Mouse (Mus musculus) cerebellum, postnatal 25 days (tissue): ENCODE measurements around the gene Gm7876.
"Not testable (repeated sequence)": the region's sequence is repeated elsewhere in the genome, so short reads cannot be mapped to it uniquely, and the experiment has no call there.

ENCODE experiments used
- DNase-seq, 2 experiments: peaks; one replicate each; pipeline ENCODE4 v3.0.0; 2021; ENCODE audit warnings: mixed read lengths in 2 of 2

The Gm7876 gene

DNA sequence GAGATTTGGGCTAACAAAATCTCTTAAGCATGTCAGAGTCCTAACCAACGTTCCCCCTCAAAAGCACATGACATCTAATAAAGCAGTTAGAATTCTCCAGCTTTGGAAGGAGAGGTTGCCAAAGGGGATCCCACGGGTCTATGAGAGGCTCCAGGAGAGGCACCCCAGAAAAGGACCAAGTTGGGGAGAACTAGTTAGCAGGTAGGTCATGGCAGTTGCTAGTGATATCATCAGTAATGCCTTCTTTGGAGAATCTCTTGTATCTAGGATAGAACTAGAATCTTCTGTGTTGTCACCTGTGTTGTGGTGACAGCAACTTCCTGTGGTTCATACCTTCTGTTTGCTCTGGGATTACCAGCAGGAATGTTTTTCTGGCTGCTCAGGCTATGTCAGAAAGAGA lies at the start of gene Gm7876:
TSS of gene Gm7876 (plus strand) at position 301 of the 400 bp plus-strand sequence.
- DNase-seq = not testable (repeated sequence)

DNA sequence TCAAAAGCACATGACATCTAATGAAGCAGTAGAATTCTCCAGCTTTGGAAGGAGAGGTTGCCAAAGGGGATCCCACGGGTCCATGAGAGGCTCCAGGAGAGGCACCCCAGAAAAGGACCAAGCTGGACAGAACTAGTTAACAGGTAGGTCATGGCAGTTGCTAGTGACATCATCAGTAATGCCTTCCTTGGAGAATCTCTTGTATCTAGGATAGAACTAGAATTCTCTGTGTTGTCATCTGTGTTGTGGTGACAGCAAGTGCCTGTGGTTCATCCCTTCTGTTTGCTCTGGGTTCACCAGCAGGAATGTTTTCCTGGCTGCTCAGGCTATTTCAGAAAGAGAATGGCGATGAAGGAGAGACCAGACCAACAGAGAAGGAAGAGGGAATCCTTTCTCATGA lies 45.1 kb upstream of the Gm7876 start, which contains the start of gene Gm3239:
TSS of gene Gm3239 (plus strand) at position 301 of the 400 bp plus-strand sequence.
- not testable (repeated sequence) for DNase-seq

DNA sequence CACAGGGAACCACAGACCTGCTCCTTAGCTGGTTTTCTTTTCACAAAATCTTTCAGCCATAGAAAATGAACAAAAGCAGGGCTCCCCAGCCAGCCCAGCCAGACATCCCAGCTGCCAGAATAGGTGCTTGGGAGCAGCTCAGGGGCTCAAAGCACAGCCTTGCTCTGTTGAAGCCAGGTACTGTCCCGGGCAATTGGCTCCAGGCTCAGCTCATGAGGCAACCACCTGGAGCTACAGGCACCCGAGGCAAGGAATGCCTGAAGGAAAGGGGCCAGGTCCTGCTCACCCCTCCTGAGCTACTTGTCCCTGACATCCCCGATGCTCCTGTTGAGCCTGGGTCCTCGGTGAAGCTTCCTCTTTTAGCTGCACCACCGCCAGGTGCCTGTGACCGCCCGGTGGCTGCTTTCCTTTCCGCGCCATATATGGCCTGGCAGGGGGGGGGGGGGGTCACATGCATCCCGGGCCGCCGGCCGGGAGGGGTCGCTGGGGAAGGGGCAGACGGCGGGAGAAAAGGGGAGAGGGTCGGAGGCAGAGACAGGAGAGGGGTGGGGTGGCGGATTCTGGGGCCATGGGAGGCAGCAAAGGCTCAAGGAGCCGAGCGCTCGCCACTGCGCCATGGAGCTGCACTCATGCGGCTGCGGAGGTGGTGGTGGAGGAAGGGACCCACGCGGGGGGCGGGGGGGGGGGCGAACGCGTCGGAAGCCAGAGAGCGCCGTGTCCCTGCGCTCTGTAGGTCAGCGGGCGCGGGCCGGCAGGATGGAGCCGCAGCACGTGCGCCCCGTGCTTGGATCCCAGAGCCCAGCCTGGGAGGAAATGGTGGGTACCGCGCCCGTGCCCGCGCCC lies 17.2 kb downstream of the Gm7876 start, which contains the start of gene Gm3252:
TSS of gene Gm3252 (plus strand) at position 738 of the 843 bp plus-strand sequence.
- DNase-seq = peak in 1 of 2 experiments; percentile 0
